Mouse (Mus musculus) liver, adult 2 months (tissue): ENCODE data around the gene Kat8. TPM values are rescaled to one million over a fixed set of nuclear protein-coding genes. Genes with fewer than 3 reads are reported as not detected.
A peak's percentile ranks its signal among the peaks of the same experiment; 100 is the strongest.

Experiments used
- DNase-seq: peaks from one replicate; pipeline ENCODE4 v3.0.0-alpha.2; 2011; ENCODE audit warnings: low read depth, low spot score; ENCODE audit errors: extremely low read depth
- H3K27ac ChIP-seq: fragments of 200-500 bp; replicated peaks from 2 replicates; pipeline ENCODE4 v1.5.1; 2012; ENCODE audit warnings: low read depth, mild to moderate bottlenecking, control low read depth, inconsistent platforms, low read length; ENCODE audit not compliant: insufficient read depth
- H3K27me3 ChIP-seq: fragments of 200-500 bp; 2 replicates; pipeline ENCODE4 v1.6.1; 2012; ENCODE audit warnings: mild to moderate bottlenecking, moderate library complexity, low read length, inconsistent platforms; ENCODE audit not compliant: control insufficient read depth, insufficient read depth
- H3K36me3 ChIP-seq: fragments of 200-500 bp; 2 replicates; pipeline ENCODE4 v1.6.1; 2012; ENCODE audit warnings: low read length, inconsistent platforms; ENCODE audit not compliant: control insufficient read depth, insufficient read depth
- H3K4me1 ChIP-seq: fragments of 200-500 bp; 2 replicates; pipeline ENCODE4 v1.6.1; 2011; ENCODE audit warnings: low read length; ENCODE audit not compliant: control insufficient read depth, insufficient read depth
- H3K4me3 ChIP-seq: fragments of 200-500 bp; 2 replicates; pipeline ENCODE4 v1.5.1; 2011; ENCODE audit warnings: low read depth, mild to moderate bottlenecking, control low read depth, low read length, moderate library complexity; ENCODE audit not compliant: insufficient read depth
- H3K79me2 ChIP-seq: fragments of 200-500 bp; 2 replicates; pipeline ENCODE4 v1.6.1; 2012; ENCODE audit warnings: inconsistent platforms, mild to moderate bottlenecking, low read length, moderate library complexity; ENCODE audit not compliant: control insufficient read depth, insufficient read depth
- H3K9ac ChIP-seq: fragments of 200-500 bp; 2 replicates; pipeline ENCODE4 v1.6.1; 2012; ENCODE audit warnings: low read depth, mild to moderate bottlenecking, control low read depth, inconsistent platforms, low read length
- CTCF ChIP-seq: fragments of 200-500 bp; IDR thresholded peaks from 2 replicates; pipeline ENCODE4 v1.5.1; 2011; ENCODE audit warnings: low read depth, low read length, control low read depth
- POLR2A ChIP-seq: fragments of 200-500 bp; IDR thresholded peaks from 2 replicates; pipeline ENCODE4 v1.6.1; 2011; ENCODE audit warnings: low read length, control low read depth; ENCODE audit not compliant: insufficient read depth; ENCODE audit errors: extremely low read depth
- WGBS: fragments of 180-500 bp; shearing (Covaris S2); methylation state at CpG from one replicate; pipeline ENCODE4 v1.1.7; 2018; 5-methylcytosine and 5-hydroxymethylcytosine counted together
- polyA plus RNA-seq: library from polyadenylated mRNA; depleted of rRNA; stranded (reverse); fragments of >200 nt; gene quantifications from 2 replicates; pipeline ENCODE4 v1.2.3, GENCODE M21; 2012
- total RNA-seq: library from RNA; depleted of rRNA; stranded (reverse); fragments of >200 nt; gene quantifications from 2 replicates; pipeline ENCODE4 v1.2.3, GENCODE M21; 2014

The Kat8 gene
- total and polyA plus RNA-seq, 2 experiments = 11.5 to 15.8 TPM

- DNase-seq = no peak
- no peaks in the 10 kb centered on the region for H3K4me1 ChIP-seq
- 84% methylated on average over 6 of the region's 6 CpGs for WGBS
- no peak within 1 kb of the TSS for H3K9ac ChIP-seq
- peaks cover 2% of the 10 kb centered on the region; the same call in 1 of the 2 replicates for H3K27me3 ChIP-seq
- no peak within 1 kb of the TSS for H3K4me3 ChIP-seq
- no peak within 1 kb of the TSS for H3K27ac ChIP-seq
- TF ChIP-seq CTCF (no peak), POLR2A (no peak)
- no peaks in the 10 kb centered on the region for H3K36me3 ChIP-seq
- no peaks in the 10 kb centered on the region for H3K79me2 ChIP-seq
Observed at GRCm38 (mm10) chr7:127946470-127947023, 34.2 kb downstream of the Kat8 start, which contains the start of gene Prss36. Prss36 (minus strand) TSS chr7:127946725.

GRCm38 (mm10) chr7:127952864-127953581 lies 40.7 kb downstream of the Kat8 start:
- Histone ChIP-seq H3K9ac (no peak overlapping the region), H3K36me3 (no peaks in the 10 kb centered on the region), H3K4me1 (no peaks in the 10 kb centered on the region), H3K27me3 (no peaks in the 10 kb centered on the region), H3K79me2 (no peaks in the 10 kb centered on the region), H3K4me3 (no peak overlapping the region), H3K27ac (no peak overlapping the region)
- no peak for TF ChIP-seq CTCF
- TF ChIP-seq POLR2A = no peak
- 64% methylated on average over 13 of the region's 13 CpGs for WGBS
- DNase-seq = no peak

GRCm38 (mm10) chr7:127959364-127959763 lies 47.0 kb downstream of the Kat8 start:
- H3K27me3 ChIP-seq = no peaks in the 10 kb centered on the region
- no peak overlapping the region for H3K4me3 ChIP-seq
- DNase-seq = no peak
- no peaks in the 10 kb centered on the region for H3K36me3 ChIP-seq
- no peaks in the 10 kb centered on the region for H3K4me1 ChIP-seq
- no peak overlapping the region for H3K9ac ChIP-seq
- TF ChIP-seq CTCF (no peak), POLR2A (no peak)
- H3K79me2 ChIP-seq = no peaks in the 10 kb centered on the region
- 67% methylated on average over 5 of the region's 5 CpGs for WGBS
- no peak overlapping the region for H3K27ac ChIP-seq

GRCm38 (mm10) chr7:127966371-127966918 lies 54.1 kb downstream of the Kat8 start:
- peaks cover 15% of the 10 kb centered on the region for H3K36me3 ChIP-seq
- peak overlapping the region; percentile 93 for H3K4me3 ChIP-seq
- peak overlapping the region; percentile 68 for H3K9ac ChIP-seq
- no peaks in the 10 kb centered on the region for H3K27me3 ChIP-seq
- TF ChIP-seq CTCF (no peak), POLR2A (no peak)
- 29% methylated on average over 10 of the region's 10 CpGs for WGBS
- peaks cover 16% of the 10 kb centered on the region; the same call in 1 of the 2 replicates for H3K79me2 ChIP-seq
- peaks cover 10% of the 10 kb centered on the region for H3K4me1 ChIP-seq
- DNase-seq = no peak
- H3K27ac ChIP-seq = peak overlapping the region; percentile 29

GRCm38 (mm10) chr7:127967004-127967921 lies 54.9 kb downstream of the Kat8 start, which contains the start of gene Fus:
Fus (plus strand) TSS chr7:127967457.
- Histone ChIP-seq H3K9ac (peak within 1 kb of the TSS; percentile 98), H3K4me3 (peak within 1 kb of the TSS; percentile 93), H3K36me3 (peaks cover 24% of the 10 kb centered on the region), H3K27ac (peak within 1 kb of the TSS; percentile 89), H3K4me1 (peaks cover 10% of the 10 kb centered on the region), H3K79me2 (peaks cover 16% of the 10 kb centered on the region; the same call in 1 of the 2 replicates), H3K27me3 (no peaks in the 10 kb centered on the region)
- peak; percentile 80 for DNase-seq
- WGBS = under 1% methylated on average over 92 of the region's 92 CpGs
- TF ChIP-seq CTCF (no peak), POLR2A (peak; percentile 99)
